Comparison of ENCODE assay signal across 9 mouse cellular contexts in the genomic region with DNA sequence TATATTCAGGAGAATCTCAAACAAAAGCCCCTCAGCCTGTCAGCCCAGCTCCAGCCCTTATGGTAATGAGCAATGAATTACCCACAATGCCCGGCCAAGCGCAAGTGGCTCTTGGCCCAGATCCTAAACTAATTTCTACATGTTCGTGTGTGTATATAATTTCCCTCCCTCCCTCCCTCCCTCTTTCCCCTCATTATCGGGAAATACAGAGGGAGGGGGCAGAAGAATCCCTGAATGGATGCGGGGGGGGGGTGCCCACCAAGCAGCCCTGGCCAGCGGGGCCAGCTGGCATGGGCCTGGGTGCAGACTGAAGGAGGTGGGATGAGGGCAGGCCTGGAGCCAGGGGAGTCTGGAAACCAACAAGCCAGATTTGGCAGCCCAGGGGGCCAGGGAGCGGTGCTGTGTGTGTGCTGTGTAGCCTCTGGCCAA. TPM values are rescaled to one million over a fixed set of nuclear protein-coding genes. Genes with fewer than 3 reads are reported as not detected.
A peak's percentile ranks its signal among the peaks of the same experiment; 100 is the strongest.
DNase-seq lines count a peak whose midpoint lies in the region; ATAC-seq and TF ChIP-seq lines count a peak whose summit lies in the region.
"Had no signal": no experiment of that assay in that cellular context is flagged by ENCODE, and none has a peak within 500 bp of the region (broad histone marks: within the 10 kb centered on the region; RNA-seq: fewer than 3 reads in every experiment).

No protein-coding gene starts in this region.

- no peak for TF ChIP-seq POLR2A in cerebellum, adult 2 months (IDR thresholded peaks at IDR 0.05; ENCODE audit: borderline replicate concordance, insufficient read depth, low read length)

- 0 out of 2 replicates have a peak, but pooled peaks cover 3% of the 10 kb centered on the region for H3K9me3 ChIP-seq in kidney, embryonic 16.5 days (ENCODE audit: low read length)

- H3K4me3 ChIP-seq in cerebellum, adult 2 months (replicated peaks; ENCODE audit: insufficient read depth, low read depth, low read length): no peak overlapping the region
- no peak overlapping the region for H3K4me3 ChIP-seq in kidney, embryonic 16.5 days (ENCODE audit: low read length)

- peaks cover 59% of the 10 kb centered on the region for H3K4me1 ChIP-seq in cerebellum, adult 2 months (ENCODE audit: control insufficient read depth, insufficient read depth, low read length)
- peaks cover 66% of the 10 kb centered on the region for H3K4me1 ChIP-seq in kidney, embryonic 16.5 days (ENCODE audit: insufficient read depth, low read length)

- H3K27me3 ChIP-seq in cerebellum, adult 2 months (ENCODE audit: control insufficient read depth, insufficient read depth, low read length): no peaks in the 10 kb centered on the region
- no peaks in the 10 kb centered on the region for H3K27me3 ChIP-seq in kidney, embryonic 16.5 days (ENCODE audit: insufficient read depth, low read length)

- WGBS in cerebellum, adult 2 months: 9% methylated on average over 7 of the region's 7 CpGs
- 25% methylated on average over 7 of the region's 7 CpGs for WGBS in kidney, embryonic 16.5 days

- no peak for ATAC-seq in kidney, embryonic 16.5 days (ENCODE audit: low FRiP score, low TSS enrichment)

- H3K27ac ChIP-seq in cerebellum, adult 2 months (ENCODE audit: insufficient read depth, low read length): no peak overlapping the region
- H3K27ac ChIP-seq in kidney, embryonic 16.5 days (ENCODE audit: low read length): peak overlapping the region; percentile 87

- peak overlapping the region; percentile 34 for H3K4me2 ChIP-seq in kidney, embryonic 16.5 days (replicated peaks; ENCODE audit: low read depth, low read length)

- peak; percentile 89 to 96 for DNase-seq in cerebellum, postnatal 10 days
- DNase-seq in cerebellum, adult 2 months: no peak
- DNase-seq in right cerebral cortex, adult 18-20 months: peak; percentile 58
- DNase-seq in right cerebral cortex, postnatal 36 days (ENCODE audit: low spot score in 2 of 2): no peak
- peak; percentile 79 to 88 for DNase-seq in lung, postnatal 4 days
- DNase-seq in telencephalon, adult 2 months (ENCODE audit: low read depth, low spot score): peak; percentile 68
- no peak for DNase-seq in adrenal gland, adult 8-10 months

- no peak for TF ChIP-seq CTCF in cerebellum, adult 2 months (IDR thresholded peaks at IDR 0.05; ENCODE audit: borderline replicate concordance, insufficient read depth, low read depth, low read length)

- peak overlapping the region; percentile 50; the same call in 1 of the 2 replicates for H3K9ac ChIP-seq in kidney, embryonic 16.5 days (replicated peaks; ENCODE audit: low read length)

- H3K36me3 ChIP-seq in kidney, embryonic 16.5 days (ENCODE audit: insufficient read depth, low read length): 0 out of 2 replicates have a peak, but pooled peaks cover 3% of the 10 kb centered on the region

RNA-seq across cellular contexts. Expression of gene Ptprs, which starts 8.8 kb away (rescaled TPM):
- polyA plus RNA-seq in cerebellum, adult 2 months (2012; rRNA removed): 478 and 518 TPM in 2 replicates
- polyA plus RNA-seq in kidney, embryonic 16.5 days (2015; fragmentation: Nextera tagmentation; extraction: Ambion mirVana): 76.1 and 87.2 TPM in 2 replicates
- total RNA-seq in adrenal gland, adult 8-10 months (2022): 100 to 1,000 TPM; 253 to 392 (median 313) TPM

RNA-seq across cellular contexts. Expression of gene Znrf4, which starts 44.8 kb away (rescaled TPM):
- not detected in 2 replicates for polyA plus RNA-seq in cerebellum, adult 2 months (2012; rRNA removed)
- not detected in 2 replicates for polyA plus RNA-seq in kidney, embryonic 16.5 days (2015; fragmentation: Nextera tagmentation; extraction: Ambion mirVana)
- total RNA-seq in adrenal gland, adult 8-10 months (2022): not detected
- total RNA-seq: common myeloid progenitor, adult 5-6 weeks had no signal

Comparison
In these comparisons a context has a peak if more than half of its experiments do, and no peak if none do; other contexts are left out.
1. DNase-seq: peak in cerebellum, postnatal 10 days (2 of 2), right cerebral cortex, adult 18-20 months (single experiment), lung, postnatal 4 days (2 of 2) and telencephalon, adult 2 months (single experiment); none in cerebellum, adult 2 months (0 of 2), right cerebral cortex, postnatal 36 days (0 of 2) and adrenal gland, adult 8-10 months (single experiment).